Mouse (Mus musculus): ENCODE measurements at regions not wholly inside any gene's neighbourhood (a gene's known extent, or its start where the extent isn't known, plus 50 kb on each side); places are given as distances from the start of the nearest gene placed in this dataset.

DNA sequence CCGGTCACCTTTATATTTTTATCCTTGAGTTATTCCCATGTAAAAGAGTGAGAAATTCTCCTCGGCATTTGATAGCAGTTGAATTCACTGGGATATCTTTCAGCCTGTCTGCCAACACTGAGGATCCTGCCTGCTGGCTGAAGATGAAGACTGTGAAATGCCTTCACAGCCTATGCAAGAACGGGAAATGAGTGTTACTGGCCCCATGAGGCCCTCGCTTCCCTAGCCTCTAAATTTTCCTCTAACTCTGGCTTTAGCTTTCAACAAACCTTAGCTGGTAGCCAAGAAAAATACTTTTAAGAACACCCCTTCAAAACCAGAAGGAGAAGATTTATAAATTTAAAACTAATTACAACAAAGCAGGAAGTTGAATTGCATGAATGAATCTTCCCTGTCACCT, 285.8 kb downstream of the Pax1 start:
- TF ChIP-seq CTCF (IDR thresholded peaks at IDR 0.05; ENCODE audit: low read depth, low read length): no peak
- no peak for TF ChIP-seq POLR2A (IDR thresholded peaks at IDR 0.05; ENCODE audit: extremely low read depth, insufficient read depth, low read length)

Measured in liver, adult 2 months (tissue).